ENCODE assay signal across 9 mouse cellular contexts in genomic region chr2:18025781-18026115, GRCm38 (mm10). TPM values are rescaled to one million over a fixed set of nuclear protein-coding genes. Genes with fewer than 3 reads are reported as not detected.
DNase-seq lines count a peak whose midpoint lies in the region; ATAC-seq and TF ChIP-seq lines count a peak whose summit lies in the region.
"Had no signal": no experiment of that assay in that cellular context is flagged by ENCODE, and none has a peak within 500 bp of the region (broad histone marks: within the 10 kb centered on the region; RNA-seq: fewer than 3 reads in every experiment).

No protein-coding gene starts in this region.

- H3K9me3 ChIP-seq in erythroblast, embryonic 14.5 days (ENCODE audit: control insufficient read depth, low read length) = peaks cover 10% of the 10 kb centered on the region; the same call in 1 of the 2 replicates
- H3K9me3 ChIP-seq in liver, embryonic 13.5 days (replicated peaks) = no peaks in the 10 kb centered on the region

- H3K4me1 ChIP-seq in erythroblast, embryonic 14.5 days (ENCODE audit: control insufficient read depth) = peaks cover 33% of the 10 kb centered on the region
- peaks cover 10% of the 10 kb centered on the region for H3K4me1 ChIP-seq in spleen, adult 2 months (ENCODE audit: control insufficient read depth, insufficient read depth, insufficient read length)
- peaks cover 37% of the 10 kb centered on the region for H3K4me1 ChIP-seq in liver, embryonic 13.5 days (replicated peaks)

- TF ChIP-seq CTCF in spleen, adult 2 months (IDR thresholded peaks at IDR 0.05; ENCODE audit: extremely low read depth, insufficient read depth, insufficient read length, insufficient replicate concordance) = no peak

- peak overlapping the region; percentile 87 for H3K4me2 ChIP-seq in liver, embryonic 13.5 days

- WGBS in spleen, adult 2 months = 6% methylated on average over 14 of the region's 14 CpGs
- WGBS in liver, embryonic 13.5 days (ENCODE audit: insufficient replicate concordance) = 2% methylated on average over 14 of the region's 14 CpGs

- no peak for ATAC-seq in erythroblast, adult 5-6 weeks (replicated peaks; ENCODE audit: low FRiP score, poor library complexity, severe bottlenecking)
- no peak for ATAC-seq in liver, embryonic 13.5 days (ENCODE audit: low read depth)

- no peak for TF ChIP-seq POLR2A in spleen, adult 2 months (IDR thresholded peaks at IDR 0.05; ENCODE audit: low read depth, low read length)

- H3K4me3 ChIP-seq in erythroblast, embryonic 14.5 days (replicated peaks) = peak overlapping the region; percentile 65
- peak overlapping the region; percentile 68; the same call in 1 of the 2 replicates for H3K4me3 ChIP-seq in spleen, adult 2 months (ENCODE audit: extremely low read depth, insufficient read depth, insufficient read length)
- H3K4me3 ChIP-seq in liver, embryonic 13.5 days (replicated peaks) = peak overlapping the region; percentile 66

- no peaks in the 10 kb centered on the region for H3K36me3 ChIP-seq in erythroblast, embryonic 14.5 days (ENCODE audit: control insufficient read depth)
- no peaks in the 10 kb centered on the region for H3K36me3 ChIP-seq in spleen, adult 2 months (ENCODE audit: control insufficient read depth, insufficient read depth, low read length)
- no peaks in the 10 kb centered on the region for H3K36me3 ChIP-seq in liver, embryonic 13.5 days

- peak overlapping the region; percentile 22; the same call in 1 of the 2 replicates for H3K27ac ChIP-seq in spleen, adult 2 months (ENCODE audit: insufficient read depth, low read length)
- H3K27ac ChIP-seq in liver, embryonic 13.5 days = no peak overlapping the region

- peaks cover 77% of the 10 kb centered on the region for H3K27me3 ChIP-seq in erythroblast, embryonic 14.5 days (ENCODE audit: control insufficient read depth)
- peaks cover 15% of the 10 kb centered on the region for H3K27me3 ChIP-seq in spleen, adult 2 months (ENCODE audit: control insufficient read depth, insufficient read depth, low read length)
- peaks cover 61% of the 10 kb centered on the region for H3K27me3 ChIP-seq in liver, embryonic 13.5 days

- DNase-seq in spleen, adult 2 months (ENCODE audit: low read depth in 1 of 2, low spot score in 2 of 2) = no peak
- no peak for DNase-seq in spleen, postnatal 4 days (ENCODE audit: low spot score in 2 of 2)
- DNase-seq in liver, embryonic 13.5 days = no peak
- DNase-seq in c-Kit-positive CD71-positive TER-119-positive erythroid progenitor cells, embryonic 14.5 days (ENCODE audit: low spot score) = no peak
- DNase-seq in thymus, postnatal 10 days (ENCODE audit: low spot score in 2 of 2) = no peak
- DNase-seq in frontal cortex, adult 2 months (ENCODE audit: extremely low spot score in 1 of 2, low spot score in 1 of 2) = no peak

- H3K9ac ChIP-seq in liver, embryonic 13.5 days = peak overlapping the region; percentile 67

RNA-seq across cellular contexts. Expression of gene A930004D18Rik, which starts 11.8 kb away (rescaled TPM):
- not detected in 2 replicates for polyA plus RNA-seq in erythroblast, embryonic 14.5 days (2012)
- not detected in 2 replicates for total RNA-seq in erythroblast, adult 5-6 weeks (2015; ENCODE audit: low replicate concordance)
- not detected in 2 replicates for total RNA-seq in erythroblast, adult 5-6 weeks (2017; ENCODE audit: low replicate concordance)
- polyA plus RNA-seq in spleen, adult 2 months (2012; rRNA removed) = 0.52 and 1.1 TPM in 2 replicates
- 1.2 and 1.6 TPM in 2 replicates for polyA plus RNA-seq in liver, embryonic 13.5 days (2015; fragmentation: Nextera tagmentation; extraction: Ambion mirVana)
- polyA plus RNA-seq in frontal cortex, adult 2 months (2012; rRNA removed) = 1.5 and 1.9 TPM in 2 replicates

RNA-seq across cellular contexts. Expression of gene Skida1, which starts 23.1 kb away (rescaled TPM):
- not detected in 2 replicates for polyA plus RNA-seq in erythroblast, embryonic 14.5 days (2012)
- total RNA-seq in erythroblast, adult 5-6 weeks (2015; ENCODE audit: low replicate concordance) = not detected in 2 replicates
- total RNA-seq in erythroblast, adult 5-6 weeks (2017; ENCODE audit: low replicate concordance) = 0.42 and 0.51 TPM in 2 replicates
- polyA plus RNA-seq in spleen, adult 2 months (2012; rRNA removed) = 0.22 and 0.46 TPM in 2 replicates
- 0.47 and 0.95 TPM in 2 replicates for polyA plus RNA-seq in liver, embryonic 13.5 days (2015; fragmentation: Nextera tagmentation; extraction: Ambion mirVana)
- 3.9 and 5.3 TPM in 2 replicates for polyA plus RNA-seq in frontal cortex, adult 2 months (2012; rRNA removed)

RNA-seq across cellular contexts. Expression of gene H2al2a, which starts 29.0 kb away (rescaled TPM):
- not detected in 2 replicates for polyA plus RNA-seq in erythroblast, embryonic 14.5 days (2012)
- total RNA-seq in erythroblast, adult 5-6 weeks (2015; ENCODE audit: low replicate concordance) = not detected in 2 replicates
- not detected in 2 replicates for total RNA-seq in erythroblast, adult 5-6 weeks (2017; ENCODE audit: low replicate concordance)
- polyA plus RNA-seq in spleen, adult 2 months (2012; rRNA removed) = not detected in 2 replicates
- not detected in 2 replicates for polyA plus RNA-seq in liver, embryonic 13.5 days (2015; fragmentation: Nextera tagmentation; extraction: Ambion mirVana)
- polyA plus RNA-seq in frontal cortex, adult 2 months (2012; rRNA removed) = not detected in 2 replicates
- total RNA-seq: adrenal gland, postnatal 10 days had no signal

RNA-seq across cellular contexts. Expression of gene Mllt10, which starts 29.3 kb away (rescaled TPM):
- 1.3 and 1.5 TPM in 2 replicates for polyA plus RNA-seq in erythroblast, embryonic 14.5 days (2012)
- total RNA-seq in erythroblast, adult 5-6 weeks (2015; ENCODE audit: low replicate concordance) = 20.8 and 27.4 TPM in 2 replicates
- total RNA-seq in erythroblast, adult 5-6 weeks (2017; ENCODE audit: low replicate concordance) = 18.1 and 18.3 TPM in 2 replicates
- 27.4 and 30.1 TPM in 2 replicates for polyA plus RNA-seq in spleen, adult 2 months (2012; rRNA removed)
- 29.1 and 34.3 TPM in 2 replicates for polyA plus RNA-seq in liver, embryonic 13.5 days (2015; fragmentation: Nextera tagmentation; extraction: Ambion mirVana)
- 40.7 and 44.6 TPM in 2 replicates for polyA plus RNA-seq in frontal cortex, adult 2 months (2012; rRNA removed)
